Mouse (Mus musculus): ENCODE measurements around the gene Krt24. TPM values are rescaled to one million over a fixed set of nuclear protein-coding genes. Genes with fewer than 3 reads are reported as not detected.

Gene Krt24
- not detected for polyA plus RNA-seq (2015; fragmentation: Illumina TruSeq; extraction: RNeasy Lipid Tissue Mini Kit (QIAGEN cat#74804); ENCODE audit: insufficient read depth, low replicate concordance)

DNA sequence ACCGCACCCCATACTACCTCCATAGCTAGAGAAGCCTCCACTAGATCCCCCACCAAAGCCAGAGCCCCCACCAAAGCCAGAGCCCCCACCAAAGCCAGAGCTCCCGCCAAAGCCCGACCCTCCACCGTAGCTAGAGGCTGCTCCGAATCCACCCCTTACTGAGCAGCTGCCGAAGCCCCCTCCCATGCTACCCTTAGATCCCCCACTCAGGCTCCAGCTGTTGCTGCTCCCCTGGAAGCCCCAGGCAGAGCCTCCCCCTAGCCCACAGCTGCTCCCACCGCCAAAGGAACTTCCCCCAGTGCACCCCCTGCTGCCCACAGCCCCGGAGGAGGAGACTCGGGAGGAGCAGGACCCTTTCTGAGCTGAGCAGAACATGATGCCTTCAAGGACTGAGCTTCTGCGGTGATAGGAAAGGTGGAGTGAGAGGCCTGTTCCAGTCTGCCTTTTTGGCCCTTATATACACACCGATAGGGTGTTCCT, at the start of gene Krt24:
TSS of gene Krt24 (minus strand) at position 430 of the 480 bp plus-strand sequence.

DNA sequence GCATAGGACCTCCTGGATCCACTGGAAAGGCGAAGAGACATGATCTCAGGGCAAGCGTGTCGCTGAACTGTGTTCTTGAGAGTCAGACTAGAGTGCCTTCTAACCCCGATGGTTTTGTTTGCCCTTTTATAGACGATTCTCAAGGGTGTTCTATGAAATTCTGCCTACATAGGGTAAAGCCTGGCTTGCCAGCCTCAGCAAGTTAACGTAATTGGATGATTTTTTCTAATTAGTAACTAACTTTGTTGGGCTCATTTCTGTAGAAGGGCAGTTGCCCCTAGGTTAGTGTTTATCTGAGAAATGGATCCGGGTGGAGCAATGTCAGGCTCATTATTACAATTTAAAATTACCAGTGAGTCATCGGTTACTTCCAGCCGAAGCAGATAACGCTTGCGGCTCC, 37.8 kb upstream of the Krt24 start, which contains the start of gene Krt25:
TSS of gene Krt25 (minus strand) at position 101 of the 400 bp plus-strand sequence.

DNA sequence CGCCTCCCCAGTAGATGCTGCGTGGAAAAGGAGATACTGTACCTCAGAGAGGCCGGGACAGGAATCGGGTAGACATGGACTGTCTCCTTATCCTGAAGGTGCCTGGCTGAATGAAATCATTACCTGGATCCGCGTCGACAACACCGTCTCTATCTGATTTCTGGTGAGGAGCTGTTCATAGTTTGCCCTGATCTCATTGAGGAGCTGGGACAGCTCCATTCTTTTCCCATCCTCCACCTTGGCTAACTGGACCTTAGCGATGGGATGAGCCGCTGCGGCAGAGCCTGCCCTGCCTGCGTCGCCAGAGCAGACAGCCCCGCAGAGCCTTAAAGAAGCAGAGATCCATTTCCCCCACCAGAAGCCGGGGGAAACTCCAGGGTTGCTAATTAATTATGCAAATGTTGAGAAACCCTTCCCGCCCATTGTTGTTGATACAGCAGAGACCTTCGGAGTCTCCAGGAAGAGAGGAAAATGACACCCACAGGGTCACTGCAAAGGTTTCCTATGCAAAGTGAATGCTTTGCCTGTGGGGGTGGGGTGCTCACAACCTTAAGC, 41.2 kb downstream of the Krt24 start, which contains the start of gene Krt222:
TSS of gene Krt222 (minus strand) at position 266 of the 555 bp plus-strand sequence.

DNA sequence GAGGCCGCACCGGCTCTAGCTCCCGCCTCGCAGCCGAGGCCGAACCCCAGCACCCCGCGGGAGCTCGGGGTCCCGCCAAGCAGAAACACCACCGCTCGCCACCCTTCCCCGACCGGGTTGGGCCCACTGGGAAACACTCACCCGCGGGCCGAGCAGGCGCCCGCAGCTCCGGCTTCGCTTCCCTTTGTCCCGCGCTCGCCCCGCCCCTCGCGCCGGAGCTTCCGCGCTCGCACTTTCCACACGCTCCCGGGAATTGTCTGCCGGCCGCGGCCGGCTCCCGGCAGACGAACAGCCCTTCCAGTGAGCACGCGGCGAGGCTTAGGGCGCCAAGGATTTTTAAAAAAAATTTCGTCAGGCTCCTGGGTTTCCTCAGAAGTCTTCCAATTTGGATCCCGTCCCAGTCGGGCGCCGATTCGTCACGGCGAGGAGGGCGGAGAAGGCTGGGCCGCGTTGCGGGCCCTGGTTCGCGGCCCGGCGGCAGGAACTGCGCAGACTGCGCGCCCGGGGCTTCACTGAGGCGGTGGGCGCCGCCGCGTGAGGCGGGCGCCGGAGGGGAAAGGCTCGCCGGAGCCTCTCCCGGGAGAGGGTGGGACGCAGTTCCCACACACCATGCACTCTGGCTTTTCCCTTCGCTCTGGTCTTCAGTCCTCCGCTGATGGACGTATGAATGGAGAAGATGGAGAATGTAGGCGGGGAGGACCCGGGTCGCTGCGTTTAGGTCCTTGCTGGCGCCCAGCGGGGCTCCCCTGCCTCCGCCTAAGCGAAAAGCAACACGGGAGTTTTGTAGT, 54.6 kb downstream of the Krt24 start, which contains the start of gene Smarce1:
TSS of gene Smarce1 (minus strand) at position 757 of the 788 bp plus-strand sequence.

Other genes with a start within 250 kb of the Krt24 start
- 75.3 TPM for gene Igfbp4, start 244.0 kb downstream of the Krt24 start, polyA plus RNA-seq (2015; fragmentation: Illumina TruSeq; extraction: RNeasy Lipid Tissue Mini Kit (QIAGEN cat#74804); ENCODE audit: insufficient read depth, low replicate concordance)
- 0.44 TPM for gene Tns4, start 196.0 kb downstream of the Krt24 start, polyA plus RNA-seq (2015; fragmentation: Illumina TruSeq; extraction: RNeasy Lipid Tissue Mini Kit (QIAGEN cat#74804); ENCODE audit: insufficient read depth, low replicate concordance)
- 86.0 TPM for gene Ccr7, start 130.2 kb downstream of the Krt24 start, polyA plus RNA-seq (2015; fragmentation: Illumina TruSeq; extraction: RNeasy Lipid Tissue Mini Kit (QIAGEN cat#74804); ENCODE audit: insufficient read depth, low replicate concordance)
- gene Smarce1, start 54.2 kb downstream of the Krt24 start, polyA plus RNA-seq (2015; fragmentation: Illumina TruSeq; extraction: RNeasy Lipid Tissue Mini Kit (QIAGEN cat#74804); ENCODE audit: insufficient read depth, low replicate concordance): 150 TPM
- gene Krt222, start 41.2 kb downstream of the Krt24 start, polyA plus RNA-seq (2015; fragmentation: Illumina TruSeq; extraction: RNeasy Lipid Tissue Mini Kit (QIAGEN cat#74804); ENCODE audit: insufficient read depth, low replicate concordance): 4.5 TPM
- gene Krt25, start 37.7 kb upstream of the Krt24 start, polyA plus RNA-seq (2015; fragmentation: Illumina TruSeq; extraction: RNeasy Lipid Tissue Mini Kit (QIAGEN cat#74804); ENCODE audit: insufficient read depth, low replicate concordance): not detected
- not detected for gene Krt26, start 52.7 kb upstream of the Krt24 start, polyA plus RNA-seq (2015; fragmentation: Illumina TruSeq; extraction: RNeasy Lipid Tissue Mini Kit (QIAGEN cat#74804); ENCODE audit: insufficient read depth, low replicate concordance)
- gene Krt27, start 65.8 kb upstream of the Krt24 start, polyA plus RNA-seq (2015; fragmentation: Illumina TruSeq; extraction: RNeasy Lipid Tissue Mini Kit (QIAGEN cat#74804); ENCODE audit: insufficient read depth, low replicate concordance): not detected
- not detected for gene Krt28, start 89.6 kb upstream of the Krt24 start, polyA plus RNA-seq (2015; fragmentation: Illumina TruSeq; extraction: RNeasy Lipid Tissue Mini Kit (QIAGEN cat#74804); ENCODE audit: insufficient read depth, low replicate concordance)
- 6.0 TPM for gene Krt10, start 104.1 kb upstream of the Krt24 start, polyA plus RNA-seq (2015; fragmentation: Illumina TruSeq; extraction: RNeasy Lipid Tissue Mini Kit (QIAGEN cat#74804); ENCODE audit: insufficient read depth, low replicate concordance)
- gene Krt12, start 137.0 kb upstream of the Krt24 start, polyA plus RNA-seq (2015; fragmentation: Illumina TruSeq; extraction: RNeasy Lipid Tissue Mini Kit (QIAGEN cat#74804); ENCODE audit: insufficient read depth, low replicate concordance): not detected
- 1.9 TPM for gene Krt20, start 152.9 kb upstream of the Krt24 start, polyA plus RNA-seq (2015; fragmentation: Illumina TruSeq; extraction: RNeasy Lipid Tissue Mini Kit (QIAGEN cat#74804); ENCODE audit: insufficient read depth, low replicate concordance)
- not detected for gene Krt23, start 207.9 kb upstream of the Krt24 start, polyA plus RNA-seq (2015; fragmentation: Illumina TruSeq; extraction: RNeasy Lipid Tissue Mini Kit (QIAGEN cat#74804); ENCODE audit: insufficient read depth, low replicate concordance)
- not detected for gene Krt39, start 236.1 kb upstream of the Krt24 start, polyA plus RNA-seq (2015; fragmentation: Illumina TruSeq; extraction: RNeasy Lipid Tissue Mini Kit (QIAGEN cat#74804); ENCODE audit: insufficient read depth, low replicate concordance)